Mouse (Mus musculus): Measurements from ENCODE around the gene Klk1b9. TPM values are rescaled to one million over a fixed set of nuclear protein-coding genes. Genes with fewer than 3 reads are reported as not detected.

Klk1b9 gene
- polyA plus RNA-seq, 1 experiment: 0.25 TPM

DNA sequence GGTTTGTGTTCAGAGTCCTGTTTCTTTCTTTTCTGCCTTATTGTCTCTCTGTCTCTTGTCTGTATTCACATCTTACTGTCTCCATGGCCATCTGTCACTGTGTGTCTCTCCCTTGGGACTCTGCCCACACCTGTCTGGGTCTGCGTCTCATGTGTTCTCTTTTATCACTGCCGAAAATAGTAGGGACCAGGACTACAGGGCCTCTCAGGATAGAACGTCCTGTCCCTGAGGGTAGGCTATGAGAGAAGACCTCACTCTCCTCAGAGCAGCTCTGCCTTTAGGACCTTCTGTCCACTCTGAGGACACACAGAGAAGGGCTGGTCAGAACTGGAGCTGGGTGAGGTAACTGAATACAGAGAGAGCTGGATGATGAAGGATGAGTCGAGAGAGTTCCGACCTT, 39.2 kb downstream of the Klk1b9 start:
- H3K4me1 ChIP-seq (ENCODE audit: control insufficient read depth, insufficient read depth, low read length): no peaks in the 10 kb centered on the region
- H3K4me3 ChIP-seq (replicated peaks; ENCODE audit: insufficient read depth, low read depth, low read length): no peak overlapping the region
- no peak overlapping the region for H3K27ac ChIP-seq (ENCODE audit: insufficient read depth, low read length)
- H3K27me3 ChIP-seq (ENCODE audit: control insufficient read depth, insufficient read depth, low read length): no peaks in the 10 kb centered on the region
- WGBS: 69% methylated on average over 5 of the region's 5 CpGs
- no peak for DNase-seq
- no peak for TF ChIP-seq CTCF (IDR thresholded peaks at IDR 0.05; ENCODE audit: borderline replicate concordance, insufficient read depth, low read depth, low read length)
- TF ChIP-seq POLR2A (IDR thresholded peaks at IDR 0.05; ENCODE audit: borderline replicate concordance, insufficient read depth, low read length): no peak

Other genes with a start within 250 kb of the Klk1b9 start
- not detected in 2 replicates for gene Klk12, start 207.2 kb upstream of the Klk1b9 start, polyA plus RNA-seq (2012; rRNA removed)
- gene Klk11, start 201.5 kb upstream of the Klk1b9 start, polyA plus RNA-seq (2012; rRNA removed): not detected in 2 replicates
- gene Klk10, start 195.0 kb upstream of the Klk1b9 start, polyA plus RNA-seq (2012; rRNA removed): 0.20 and 0.24 TPM in 2 replicates
- 0.07 and 0.11 TPM in 2 replicates for gene Klk9, start 184.2 kb upstream of the Klk1b9 start, polyA plus RNA-seq (2012; rRNA removed)
- gene Klk8, start 178.5 kb upstream of the Klk1b9 start, polyA plus RNA-seq (2012; rRNA removed): 1.6 and 1.9 TPM in 2 replicates
- not detected in 2 replicates for gene Klk7, start 164.8 kb upstream of the Klk1b9 start, polyA plus RNA-seq (2012; rRNA removed)
- 88.4 and 102 TPM in 2 replicates for gene Klk6, start 151.6 kb upstream of the Klk1b9 start, polyA plus RNA-seq (2012; rRNA removed)
- not detected in 2 replicates for gene Klk5, start 134.1 kb upstream of the Klk1b9 start, polyA plus RNA-seq (2012; rRNA removed)
- not detected in 2 replicates for gene Klk4, start 94.9 kb upstream of the Klk1b9 start, polyA plus RNA-seq (2012; rRNA removed)
- not detected in 2 replicates for gene Klk15, start 42.3 kb upstream of the Klk1b9 start, polyA plus RNA-seq (2012; rRNA removed)
- not detected in 2 replicates for gene Klk1b8, start 25.4 kb upstream of the Klk1b9 start, polyA plus RNA-seq (2012; rRNA removed)
- gene Klk1b1, start 9.3 kb upstream of the Klk1b9 start, polyA plus RNA-seq (2012; rRNA removed): not detected in 2 replicates
- not detected in 2 replicates for gene Klk1b11, start 19.8 kb downstream of the Klk1b9 start, polyA plus RNA-seq (2012; rRNA removed)
- not detected in 2 replicates for gene Klk1b26, start 36.1 kb downstream of the Klk1b9 start, polyA plus RNA-seq (2012; rRNA removed)
- 0.38 and 0.51 TPM in 2 replicates for gene Klk1b27, start 76.2 kb downstream of the Klk1b9 start, polyA plus RNA-seq (2012; rRNA removed)
- not detected in 2 replicates for gene Klk1b21, start 126.3 kb downstream of the Klk1b9 start, polyA plus RNA-seq (2012; rRNA removed)
- not detected in 2 replicates for gene Klk1b22, start 136.6 kb downstream of the Klk1b9 start, polyA plus RNA-seq (2012; rRNA removed)
- gene Klk1b16, start 160.7 kb downstream of the Klk1b9 start, polyA plus RNA-seq (2012; rRNA removed): not detected in 2 replicates
- 0.29 and 0.38 TPM in 2 replicates for gene Klk1b24, start 212.2 kb downstream of the Klk1b9 start, polyA plus RNA-seq (2012; rRNA removed)
- not detected in 2 replicates for gene Klk1b3, start 222.1 kb downstream of the Klk1b9 start, polyA plus RNA-seq (2012; rRNA removed)
- gene Klk1b4, start 231.4 kb downstream of the Klk1b9 start, polyA plus RNA-seq (2012; rRNA removed): not detected in 2 replicates
- not detected in 2 replicates for gene Klk1b5, start 239.9 kb downstream of the Klk1b9 start, polyA plus RNA-seq (2012; rRNA removed)
- gene Klk1, start 249.3 kb downstream of the Klk1b9 start, polyA plus RNA-seq (2012; rRNA removed): 0.20 and 0.36 TPM in 2 replicates